Mouse (Mus musculus): ENCODE measurements around the gene Thap7.
"Not testable (repeated sequence)": the region's sequence is repeated elsewhere in the genome, so short reads cannot be mapped to it uniquely, and the experiment has no call there.

DNA sequence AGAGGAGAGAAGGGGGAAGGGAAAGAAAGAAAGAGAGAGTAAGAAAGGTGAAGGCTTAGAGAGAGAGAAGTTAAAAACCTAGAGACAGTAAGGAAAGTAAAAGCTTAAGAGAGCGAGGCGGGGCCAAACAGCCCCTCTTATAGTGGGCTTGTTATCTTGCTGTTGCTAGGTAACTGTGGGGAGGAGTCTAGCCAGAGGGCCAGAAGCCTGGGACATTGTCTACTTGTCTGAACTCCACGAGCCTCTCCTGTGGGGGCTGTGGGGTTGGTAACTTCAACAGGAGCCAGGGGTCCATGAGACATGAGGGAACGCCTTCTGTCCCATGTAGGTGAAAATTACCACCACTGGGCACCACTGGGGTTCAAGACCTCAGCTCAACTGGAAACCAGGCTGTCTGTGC lies 23.8 kb upstream of the Thap7 start:
- TF ChIP-seq CTCF (IDR thresholded peaks at IDR 0.05; ENCODE audit: low read depth, low read length); POLR2A (IDR thresholded peaks at IDR 0.05; ENCODE audit: extremely low read depth, insufficient read depth, low read length): not testable (repeated sequence)
